Mouse (Mus musculus) ES-E14 (cell line): ENCODE measurements around the gene Olfr995.

Experiments used
- CHD2 ChIP-seq: IDR thresholded peaks from 2 replicates; pipeline ENCODE4 v1.6.1; 2014; ENCODE audit warnings: mild to moderate bottlenecking, low read depth, low read length, inconsistent platforms
- ZNF384 ChIP-seq: IDR thresholded peaks from 2 replicates; pipeline ENCODE4 v1.6.1; 2012; ENCODE audit warnings: low read depth, low read length, inconsistent platforms

- TF ChIP-seq ZNF384 (no peak), CHD2 (no peak)
Measured at GRCm38 (mm10) chr2:85436351-85436750, 7.1 kb downstream of the Olfr995 start, which contains the start of gene Olfr994.
